Mouse (Mus musculus): ENCODE data around the gene Syngr1. TPM values are rescaled to one million over a fixed set of nuclear protein-coding genes. Genes with fewer than 3 reads are reported as not detected.

Syngr1 gene
- polyA plus RNA-seq, 1 experiment from 2014 or later = 16.0 TPM

- Histone ChIP-seq H3K4me3 (ENCODE audit: low read length) (no peak overlapping the region), H3K4me2 (ENCODE audit: low read depth, low read length) (no peak overlapping the region), H3K9ac (ENCODE audit: low read depth, low read length) (peak overlapping the region; percentile 16; the same call in 1 of the 2 replicates), H3K4me1 (ENCODE audit: control insufficient read depth, insufficient read depth, low read length) (peaks cover 27% of the 10 kb centered on the region), H3K9me3 (ENCODE audit: control insufficient read depth, low read length) (no peaks in the 10 kb centered on the region), H3K27me3 (replicated peaks; ENCODE audit: control insufficient read depth, insufficient read depth, low read length) (no peaks in the 10 kb centered on the region), H3K36me3 (ENCODE audit: control insufficient read depth, insufficient read depth, low read length) (peaks cover 15% of the 10 kb centered on the region; the same call in 1 of the 2 replicates), H3K27ac (ENCODE audit: low read length) (peak overlapping the region; percentile 32; the same call in 1 of the 2 replicates)
- WGBS = 24% methylated on average over 5 of the region's 5 CpGs
- ATAC-seq = peak; percentile 35; the same call in 1 of the 2 replicates
Observed at GRCm38 (mm10) chr15:80075733-80076337, 15.3 kb upstream of the Syngr1 start.

GRCm38 (mm10) chr15:80076338-80077136, 14.6 kb upstream of the Syngr1 start:
- no peaks in the 10 kb centered on the region for H3K9me3 ChIP-seq (ENCODE audit: control insufficient read depth, low read length)
- H3K36me3 ChIP-seq (ENCODE audit: control insufficient read depth, insufficient read depth, low read length) = peaks cover 15% of the 10 kb centered on the region; the same call in 1 of the 2 replicates
- ATAC-seq = peak; percentile 43
- no peak overlapping the region for H3K4me2 ChIP-seq (ENCODE audit: low read depth, low read length)
- H3K4me3 ChIP-seq (ENCODE audit: low read length) = no peak overlapping the region
- H3K4me1 ChIP-seq (ENCODE audit: control insufficient read depth, insufficient read depth, low read length) = peaks cover 31% of the 10 kb centered on the region
- H3K9ac ChIP-seq (ENCODE audit: low read depth, low read length) = no peak overlapping the region
- H3K27ac ChIP-seq (ENCODE audit: low read length) = peak overlapping the region; percentile 32; the same call in 1 of the 2 replicates
- 4% methylated on average over 2 of the region's 2 CpGs for WGBS
- H3K27me3 ChIP-seq (replicated peaks; ENCODE audit: control insufficient read depth, insufficient read depth, low read length) = no peaks in the 10 kb centered on the region

- Histone ChIP-seq H3K4me3 (ENCODE audit: low read length) (no peak overlapping the region), H3K36me3 (ENCODE audit: control insufficient read depth, insufficient read depth, low read length) (peaks cover 18% of the 10 kb centered on the region), H3K27me3 (replicated peaks; ENCODE audit: control insufficient read depth, insufficient read depth, low read length) (no peaks in the 10 kb centered on the region), H3K4me1 (ENCODE audit: control insufficient read depth, insufficient read depth, low read length) (peaks cover 29% of the 10 kb centered on the region), H3K9ac (ENCODE audit: low read depth, low read length) (no peak overlapping the region), H3K27ac (ENCODE audit: low read length) (peak overlapping the region; percentile 19), H3K9me3 (ENCODE audit: control insufficient read depth, low read length) (no peaks in the 10 kb centered on the region), H3K4me2 (ENCODE audit: low read depth, low read length) (no peak overlapping the region)
- WGBS = 66% methylated on average over 11 of the region's 11 CpGs
- ATAC-seq = no peak
Observed at GRCm38 (mm10) chr15:80078058-80078814, 12.9 kb upstream of the Syngr1 start.

- Histone ChIP-seq H3K4me2 (ENCODE audit: low read depth, low read length) (no peak overlapping the region), H3K9ac (ENCODE audit: low read depth, low read length) (no peak overlapping the region), H3K4me1 (ENCODE audit: control insufficient read depth, insufficient read depth, low read length) (peaks cover 29% of the 10 kb centered on the region), H3K4me3 (ENCODE audit: low read length) (no peak overlapping the region), H3K27ac (ENCODE audit: low read length) (no peak overlapping the region), H3K36me3 (ENCODE audit: control insufficient read depth, insufficient read depth, low read length) (peaks cover 18% of the 10 kb centered on the region), H3K27me3 (replicated peaks; ENCODE audit: control insufficient read depth, insufficient read depth, low read length) (no peaks in the 10 kb centered on the region), H3K9me3 (ENCODE audit: control insufficient read depth, low read length) (no peaks in the 10 kb centered on the region)
- no peak for ATAC-seq
- WGBS = 83% methylated on average over 5 of the region's 5 CpGs
Observed at GRCm38 (mm10) chr15:80079129-80079668, 11.9 kb upstream of the Syngr1 start.

- H3K9ac ChIP-seq (ENCODE audit: low read depth, low read length) = no peak overlapping the region; the same call in 1 of the 2 replicates
- no peak overlapping the region for H3K27ac ChIP-seq (ENCODE audit: low read length)
- H3K9me3 ChIP-seq (ENCODE audit: control insufficient read depth, low read length) = no peaks in the 10 kb centered on the region
- peak overlapping the region; percentile 89 for H3K4me3 ChIP-seq (ENCODE audit: low read length)
- WGBS = 61% methylated on average over 3 of the region's 3 CpGs
- peaks cover 25% of the 10 kb centered on the region for H3K4me1 ChIP-seq (ENCODE audit: control insufficient read depth, insufficient read depth, low read length)
- peaks cover 18% of the 10 kb centered on the region for H3K36me3 ChIP-seq (ENCODE audit: control insufficient read depth, insufficient read depth, low read length)
- ATAC-seq = no peak
- H3K27me3 ChIP-seq (replicated peaks; ENCODE audit: control insufficient read depth, insufficient read depth, low read length) = no peaks in the 10 kb centered on the region
- H3K4me2 ChIP-seq (ENCODE audit: low read depth, low read length) = peak overlapping the region; percentile 76
Observed at GRCm38 (mm10) chr15:80079954-80080353, 11.2 kb upstream of the Syngr1 start.

- peak overlapping the region; percentile 76 for H3K4me2 ChIP-seq (ENCODE audit: low read depth, low read length)
- H3K9me3 ChIP-seq (ENCODE audit: control insufficient read depth, low read length) = no peaks in the 10 kb centered on the region
- peak overlapping the region; percentile 89 for H3K4me3 ChIP-seq (ENCODE audit: low read length)
- no peak for ATAC-seq
- 47% methylated on average over 9 of the region's 9 CpGs for WGBS
- peaks cover 22% of the 10 kb centered on the region for H3K4me1 ChIP-seq (ENCODE audit: control insufficient read depth, insufficient read depth, low read length)
- H3K27me3 ChIP-seq (replicated peaks; ENCODE audit: control insufficient read depth, insufficient read depth, low read length) = no peaks in the 10 kb centered on the region
- peak overlapping the region; percentile 2 for H3K27ac ChIP-seq (ENCODE audit: low read length)
- H3K9ac ChIP-seq (ENCODE audit: low read depth, low read length) = peak overlapping the region; percentile 97
- peaks cover 18% of the 10 kb centered on the region for H3K36me3 ChIP-seq (ENCODE audit: control insufficient read depth, insufficient read depth, low read length)
Observed at GRCm38 (mm10) chr15:80080711-80081615, 10.2 kb upstream of the Syngr1 start.

- H3K4me1 ChIP-seq (ENCODE audit: control insufficient read depth, insufficient read depth, low read length) = peaks cover 22% of the 10 kb centered on the region
- H3K27me3 ChIP-seq (replicated peaks; ENCODE audit: control insufficient read depth, insufficient read depth, low read length) = no peaks in the 10 kb centered on the region
- H3K36me3 ChIP-seq (ENCODE audit: control insufficient read depth, insufficient read depth, low read length) = peaks cover 18% of the 10 kb centered on the region
- peak overlapping the region; percentile 97 for H3K9ac ChIP-seq (ENCODE audit: low read depth, low read length)
- peaks cover 3% of the 10 kb centered on the region for H3K9me3 ChIP-seq (ENCODE audit: control insufficient read depth, low read length)
- WGBS = 5% methylated on average over 11 of the region's 11 CpGs
- peak overlapping the region; percentile 76 for H3K4me2 ChIP-seq (ENCODE audit: low read depth, low read length)
- H3K4me3 ChIP-seq (ENCODE audit: low read length) = peak overlapping the region; percentile 89
- ATAC-seq = no peak
- H3K27ac ChIP-seq (ENCODE audit: low read length) = peak overlapping the region; percentile 91
Observed at GRCm38 (mm10) chr15:80081801-80082546, 9.2 kb upstream of the Syngr1 start.
